Mouse (Mus musculus) liver, embryonic 14 days (tissue): ENCODE data around the gene Gm37596. TPM values are rescaled to one million over a fixed set of nuclear protein-coding genes. Genes with fewer than 3 reads are reported as not detected.

ENCODE experiments used
- polyA plus RNA-seq: library from polyadenylated mRNA; depleted of rRNA; stranded (reverse); fragments of >200 nt; gene quantifications from 2 replicates; pipeline ENCODE4 v1.2.3, GENCODE M21; 2012; rRNA removed

Gene Gm37596
- polyA plus RNA-seq = not detected in 2 replicates

GRCm38 (mm10) chr3:93692970-93693369 lies at the start of gene Gm37596:
Gene Gm37596 (minus strand): TSS chr3:93693070.

GRCm38 (mm10) chr3:93676210-93676609 lies 16.7 kb downstream of the Gm37596 start, which contains the start of gene Tdpoz1:
Gene Tdpoz1 (minus strand): TSS chr3:93676310.

GRCm38 (mm10) chr3:93652586-93652985 lies 40.3 kb downstream of the Gm37596 start, which contains the start of gene Tdpoz2:
Gene Tdpoz2 (minus strand): TSS chr3:93652686.

Other genes starting within 250 kb of the Gm37596 start
- gene Tchhl1, start 224.3 kb downstream of the Gm37596 start, polyA plus RNA-seq = not detected in 2 replicates
- 49.4 and 54.8 TPM in 2 replicates for gene S100a11, start 172.6 kb downstream of the Gm37596 start, polyA plus RNA-seq
- gene S100a10, start 138.0 kb downstream of the Gm37596 start, polyA plus RNA-seq = 29.6 and 30.1 TPM in 2 replicates
- not detected in 2 replicates for gene Tdpoz2, start 40.4 kb downstream of the Gm37596 start, polyA plus RNA-seq
- gene Tdpoz1, start 16.8 kb downstream of the Gm37596 start, polyA plus RNA-seq = not detected in 2 replicates
- not detected in 2 replicates for gene Gm5773, start 79.9 kb upstream of the Gm37596 start, polyA plus RNA-seq
- not detected in 2 replicates for gene Tdpoz4, start 103.3 kb upstream of the Gm37596 start, polyA plus RNA-seq
- gene Tdpoz3, start 132.9 kb upstream of the Gm37596 start, polyA plus RNA-seq = not detected in 2 replicates